17 mouse cellular contexts compared by ENCODE assay signal in genomic region chr8:127395488-127395887, GRCm38 (mm10).
"Had no signal": no experiment of that assay in that cellular context is flagged by ENCODE, and none has a peak within 500 bp of the region (broad histone marks: within the 10 kb centered on the region; RNA-seq: fewer than 3 reads in every experiment).

No protein-coding gene starts in this region.

- H3K27me3 ChIP-seq: liver, embryonic 13.5 days; liver, embryonic 15.5 days; lung, embryonic 15.5 days; neural tube, embryonic 12.5 days; stomach, embryonic 15.5 days had no signal

- H3K4me3 ChIP-seq: liver, embryonic 13.5 days; liver, embryonic 15.5 days; lung, embryonic 15.5 days; megakaryocyte, embryonic 14.5 days; neural tube, embryonic 12.5 days; stomach, embryonic 15.5 days had no signal

- DNase-seq: liver, embryonic 13.5 days; liver, postnatal 0 days; lung, adult 2 months; lung, postnatal 14 days; lung, postnatal 36 days; right cerebral cortex, postnatal 14 days; thymus, adult 2 months; thymus, postnatal 25 days; thymus, postnatal 4 days had no signal

- ATAC-seq: liver, postnatal 0 days; lung, postnatal 0 days had no signal

- H3K4me2 ChIP-seq: liver, embryonic 13.5 days; liver, embryonic 15.5 days; lung, embryonic 15.5 days; neural tube, embryonic 12.5 days; stomach, embryonic 15.5 days had no signal

- H3K27ac ChIP-seq: liver, embryonic 13.5 days; liver, embryonic 15.5 days; lung, embryonic 15.5 days; macrophage; neural tube, embryonic 12.5 days; stomach, embryonic 15.5 days; stomach, postnatal 0 days had no signal

- H3K36me3 ChIP-seq: liver, embryonic 13.5 days; liver, embryonic 15.5 days had no signal

- H3K9ac ChIP-seq: liver, embryonic 13.5 days; liver, embryonic 15.5 days; liver, postnatal 0 days; lung, embryonic 15.5 days; neural tube, embryonic 12.5 days; stomach, embryonic 15.5 days had no signal

- H3K9me3 ChIP-seq: liver, embryonic 13.5 days; liver, embryonic 15.5 days; lung, embryonic 15.5 days; megakaryocyte, embryonic 14.5 days; neural tube, embryonic 12.5 days; stomach, embryonic 15.5 days had no signal

- H3K4me1 ChIP-seq: liver, embryonic 13.5 days; liver, embryonic 15.5 days; lung, embryonic 15.5 days; megakaryocyte, embryonic 14.5 days; neural tube, embryonic 12.5 days; stomach, embryonic 15.5 days had no signal
